Mouse (Mus musculus): ENCODE data around the gene Dst. TPM values are rescaled to one million over a fixed set of nuclear protein-coding genes. Genes with fewer than 3 reads are reported as not detected.

The Dst gene
- polyA plus RNA-seq, 1 experiment from 2014 or later = 35.2 TPM

DNA sequence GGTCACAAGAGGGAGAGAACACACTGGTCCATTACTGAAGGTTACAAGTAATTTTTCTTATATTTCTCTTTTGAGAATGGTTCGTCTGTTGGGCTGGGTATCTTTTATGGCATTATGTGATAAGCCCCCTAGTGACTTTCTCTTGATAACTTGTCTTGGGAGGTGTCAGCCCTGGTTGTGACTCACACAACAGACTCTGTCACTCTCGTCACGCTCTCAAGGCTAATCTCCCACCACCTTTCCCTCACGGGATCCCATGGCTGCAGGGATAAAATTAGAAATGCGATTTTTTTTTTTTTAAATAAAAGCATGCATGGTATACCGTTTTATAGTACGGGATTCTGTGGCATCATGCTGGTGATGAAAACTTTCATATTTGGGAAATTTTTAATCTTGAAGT is 375.5 kb downstream of the Dst start:
- no peak overlapping the region for H3K27ac ChIP-seq (replicated peaks)
- WGBS = 84% methylated on average over 7 of the region's 7 CpGs
- H3K4me3 ChIP-seq = no peak overlapping the region
- no peak overlapping the region for H3K4me2 ChIP-seq (replicated peaks)
- H3K4me1 ChIP-seq = no peaks in the 10 kb centered on the region
- no peak for ATAC-seq (replicated peaks)
- peaks cover 37% of the 10 kb centered on the region for H3K36me3 ChIP-seq
- H3K27me3 ChIP-seq = no peaks in the 10 kb centered on the region
- no peak overlapping the region for H3K9ac ChIP-seq (replicated peaks)
- H3K9me3 ChIP-seq = no peaks in the 10 kb centered on the region

DNA sequence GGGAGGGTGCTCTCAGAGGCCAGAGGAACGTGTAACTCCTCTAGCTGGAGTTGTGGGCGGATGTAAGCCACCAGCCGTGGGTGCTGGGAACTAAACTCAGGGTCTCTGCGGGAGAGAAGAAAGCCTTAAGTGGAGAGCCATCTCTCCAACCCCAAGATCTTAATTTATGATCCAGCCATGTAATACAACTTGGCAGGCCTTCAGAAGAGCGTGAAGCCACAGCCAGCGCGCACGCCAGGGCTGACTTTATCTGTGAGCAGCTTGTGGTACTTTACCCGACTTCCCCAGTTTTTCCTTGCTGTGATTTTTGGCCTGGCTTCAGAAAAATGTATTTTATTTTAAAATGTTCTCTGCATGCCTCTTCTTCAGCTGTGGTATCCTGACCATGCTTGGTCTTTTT is 377.0 kb downstream of the Dst start:
- WGBS = 86% methylated on average over 9 of the region's 9 CpGs
- H3K27ac ChIP-seq (replicated peaks) = no peak overlapping the region; the same call in 1 of the 2 replicates
- H3K4me2 ChIP-seq (replicated peaks) = no peak overlapping the region
- no peak overlapping the region for H3K4me3 ChIP-seq
- H3K9me3 ChIP-seq = no peaks in the 10 kb centered on the region
- H3K27me3 ChIP-seq = no peaks in the 10 kb centered on the region
- H3K4me1 ChIP-seq = no peaks in the 10 kb centered on the region
- H3K36me3 ChIP-seq = peaks cover 45% of the 10 kb centered on the region
- ATAC-seq (replicated peaks) = no peak
- H3K9ac ChIP-seq (replicated peaks) = no peak overlapping the region

DNA sequence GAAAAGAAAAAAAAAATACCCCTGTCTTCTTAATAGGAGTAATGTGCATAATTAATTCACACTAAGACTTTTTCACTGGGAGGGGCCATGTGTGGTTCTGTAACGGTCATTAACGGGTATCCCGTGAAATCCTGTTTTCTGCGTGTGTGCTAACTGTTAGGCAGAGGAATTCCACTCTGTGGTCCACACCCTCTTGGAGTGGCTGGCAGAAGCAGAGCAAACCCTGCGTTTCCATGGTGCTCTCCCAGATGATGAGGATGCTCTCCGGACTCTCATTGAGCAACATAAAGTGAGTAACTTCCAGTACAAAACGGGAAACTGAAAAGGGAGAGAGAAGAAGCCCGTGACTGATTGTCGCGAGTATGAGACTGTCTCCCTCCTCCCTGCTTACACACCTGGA is 379.7 kb downstream of the Dst start:
- WGBS = 83% methylated on average over 10 of the region's 10 CpGs
- no peak for ATAC-seq (replicated peaks)
- Histone ChIP-seq H3K27me3 (no peaks in the 10 kb centered on the region), H3K4me1 (no peaks in the 10 kb centered on the region), H3K36me3 (peaks cover 57% of the 10 kb centered on the region), H3K9me3 (no peaks in the 10 kb centered on the region), H3K4me2 (replicated peaks) (no peak overlapping the region), H3K4me3 (no peak overlapping the region), H3K27ac (replicated peaks) (no peak overlapping the region), H3K9ac (replicated peaks) (no peak overlapping the region)

DNA sequence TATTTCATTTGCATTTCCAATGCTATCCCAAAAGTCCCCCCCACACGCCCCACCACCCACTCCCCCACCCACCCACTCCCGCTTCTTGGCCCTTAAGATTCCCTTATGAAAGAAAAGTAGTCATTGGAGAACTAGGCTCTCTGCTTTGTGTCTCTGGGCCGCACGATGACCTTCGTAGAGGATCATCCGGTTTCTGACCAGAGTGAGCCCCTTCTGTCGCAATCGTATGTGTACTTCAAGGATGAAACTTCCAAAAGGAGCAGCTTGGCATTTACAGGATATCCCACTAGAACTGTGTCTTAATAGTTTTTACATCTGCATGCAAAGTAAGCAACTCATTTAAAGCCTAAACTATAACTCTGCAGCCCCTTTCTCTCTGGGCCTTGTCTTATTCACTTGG is 380.2 kb downstream of the Dst start:
- Histone ChIP-seq H3K4me3 (no peak overlapping the region), H3K4me1 (no peaks in the 10 kb centered on the region), H3K9ac (replicated peaks) (no peak overlapping the region), H3K27me3 (no peaks in the 10 kb centered on the region), H3K36me3 (peaks cover 59% of the 10 kb centered on the region), H3K4me2 (replicated peaks) (no peak overlapping the region), H3K27ac (replicated peaks) (no peak overlapping the region), H3K9me3 (no peaks in the 10 kb centered on the region)
- ATAC-seq (replicated peaks) = no peak
- 94% methylated on average over 8 of the region's 8 CpGs for WGBS

DNA sequence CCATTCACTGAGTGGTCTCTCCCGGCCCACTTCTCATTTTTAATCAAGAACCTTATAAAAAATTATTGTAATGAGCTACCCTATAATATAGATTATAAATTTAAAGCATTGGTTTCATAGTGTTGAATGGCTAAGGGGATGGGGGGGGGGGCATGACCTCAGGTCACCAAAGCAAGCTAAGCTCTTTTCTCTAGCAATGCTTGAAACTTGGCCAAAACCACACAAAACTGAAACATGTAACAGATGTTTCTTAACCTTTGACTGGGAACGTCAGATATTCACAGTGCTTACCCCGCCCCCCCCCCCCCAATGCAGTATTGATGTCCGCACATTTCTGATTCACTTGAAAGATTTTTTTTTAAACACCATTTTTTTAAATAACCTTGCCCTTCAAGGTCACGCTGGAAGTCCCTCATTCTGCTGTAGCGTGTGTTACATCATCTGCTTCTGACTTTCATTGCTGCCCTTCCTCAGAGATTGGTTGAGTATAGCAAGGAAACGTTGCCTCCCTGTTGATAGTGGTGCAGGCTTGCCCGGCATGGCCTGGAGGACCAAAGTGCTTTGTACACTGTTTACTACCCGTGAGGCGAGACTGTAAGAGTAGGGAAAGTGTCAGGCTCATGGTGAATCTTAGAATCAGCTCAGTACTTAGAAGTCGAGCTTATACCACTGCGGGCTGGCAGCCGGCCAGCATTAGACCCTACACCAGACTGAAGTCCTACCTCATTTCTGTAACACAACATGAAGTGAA is 380.9 kb downstream of the Dst start:
- Histone ChIP-seq H3K27ac (replicated peaks) (no peak overlapping the region), H3K27me3 (no peaks in the 10 kb centered on the region), H3K9ac (replicated peaks) (no peak overlapping the region), H3K4me1 (no peaks in the 10 kb centered on the region), H3K9me3 (no peaks in the 10 kb centered on the region), H3K4me2 (replicated peaks) (no peak overlapping the region), H3K36me3 (peaks cover 65% of the 10 kb centered on the region), H3K4me3 (no peak overlapping the region)
- 84% methylated on average over 13 of the region's 13 CpGs for WGBS
- ATAC-seq (replicated peaks) = no peak

DNA sequence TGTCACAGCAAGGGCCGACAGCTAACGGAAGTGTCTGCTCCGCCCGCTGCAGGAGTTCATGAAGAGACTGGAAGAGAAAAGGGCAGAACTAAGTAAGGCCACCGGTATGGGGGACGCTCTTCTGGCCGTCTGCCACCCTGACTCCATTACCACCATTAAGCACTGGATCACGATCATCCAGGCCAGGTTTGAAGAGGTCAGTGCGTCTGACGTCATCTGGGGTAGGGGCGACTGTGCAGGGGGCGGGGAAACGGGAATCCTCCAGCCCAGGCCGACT is 381.4 kb downstream of the Dst start:
- H3K36me3 ChIP-seq = peaks cover 64% of the 10 kb centered on the region
- no peak overlapping the region for H3K4me3 ChIP-seq
- no peaks in the 10 kb centered on the region for H3K9me3 ChIP-seq
- no peak for ATAC-seq (replicated peaks)
- no peak overlapping the region for H3K9ac ChIP-seq (replicated peaks)
- no peaks in the 10 kb centered on the region for H3K27me3 ChIP-seq
- no peak overlapping the region for H3K27ac ChIP-seq (replicated peaks)
- 87% methylated on average over 14 of the region's 14 CpGs for WGBS
- H3K4me2 ChIP-seq (replicated peaks) = no peak overlapping the region
- H3K4me1 ChIP-seq = no peaks in the 10 kb centered on the region

DNA sequence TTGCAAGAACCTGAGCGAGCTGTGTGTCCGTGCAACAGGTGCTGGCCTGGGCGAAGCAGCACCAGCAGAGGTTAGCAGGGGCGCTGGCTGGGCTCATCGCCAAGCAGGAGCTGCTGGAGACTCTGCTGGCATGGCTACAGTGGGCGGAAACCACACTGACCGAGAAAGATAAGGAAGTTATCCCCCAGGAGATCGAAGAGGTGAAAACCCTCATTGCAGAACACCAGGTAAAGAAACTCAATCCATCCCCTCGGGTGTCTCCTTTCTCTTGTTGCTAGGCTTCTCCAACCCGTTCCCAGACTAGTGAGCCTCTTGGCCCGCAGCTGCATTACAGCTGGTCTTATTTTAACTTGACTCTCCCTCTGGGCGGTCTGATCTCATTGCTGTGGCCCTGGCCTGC is 382.3 kb downstream of the Dst start:
- no peak for ATAC-seq (replicated peaks)
- Histone ChIP-seq H3K27me3 (no peaks in the 10 kb centered on the region), H3K4me2 (replicated peaks) (no peak overlapping the region), H3K4me1 (no peaks in the 10 kb centered on the region), H3K9me3 (no peaks in the 10 kb centered on the region), H3K4me3 (no peak overlapping the region), H3K27ac (replicated peaks) (no peak overlapping the region), H3K36me3 (peaks cover 66% of the 10 kb centered on the region), H3K9ac (replicated peaks) (no peak overlapping the region)
- WGBS = 94% methylated on average over 12 of the region's 12 CpGs

DNA sequence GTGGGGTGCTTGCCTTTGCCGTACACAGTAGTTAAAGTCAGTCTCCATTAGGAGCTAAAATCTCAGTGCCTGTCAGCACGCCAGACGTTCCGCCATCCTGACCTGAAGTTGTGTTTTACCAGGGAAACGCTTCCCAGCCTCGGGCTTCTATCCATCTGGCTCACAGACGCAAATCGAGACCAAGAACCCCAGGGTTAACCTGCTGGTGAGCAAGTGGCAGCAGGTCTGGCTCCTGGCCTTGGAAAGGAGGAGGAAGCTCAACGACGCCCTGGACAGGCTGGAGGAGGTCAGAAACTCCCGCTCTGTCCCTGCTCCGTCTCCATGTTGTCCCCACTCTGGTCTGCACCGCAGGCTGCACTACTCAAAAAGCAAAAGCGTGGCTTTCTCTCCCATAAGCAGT is 385.2 kb downstream of the Dst start:
- ATAC-seq (replicated peaks) = no peak
- Histone ChIP-seq H3K27ac (replicated peaks) (no peak overlapping the region), H3K9ac (replicated peaks) (no peak overlapping the region), H3K9me3 (no peaks in the 10 kb centered on the region), H3K4me1 (peaks cover 6% of the 10 kb centered on the region), H3K36me3 (peaks cover 69% of the 10 kb centered on the region), H3K4me3 (no peak overlapping the region), H3K4me2 (replicated peaks) (no peak overlapping the region), H3K27me3 (no peaks in the 10 kb centered on the region)
- 95% methylated on average over 14 of the region's 14 CpGs for WGBS

DNA sequence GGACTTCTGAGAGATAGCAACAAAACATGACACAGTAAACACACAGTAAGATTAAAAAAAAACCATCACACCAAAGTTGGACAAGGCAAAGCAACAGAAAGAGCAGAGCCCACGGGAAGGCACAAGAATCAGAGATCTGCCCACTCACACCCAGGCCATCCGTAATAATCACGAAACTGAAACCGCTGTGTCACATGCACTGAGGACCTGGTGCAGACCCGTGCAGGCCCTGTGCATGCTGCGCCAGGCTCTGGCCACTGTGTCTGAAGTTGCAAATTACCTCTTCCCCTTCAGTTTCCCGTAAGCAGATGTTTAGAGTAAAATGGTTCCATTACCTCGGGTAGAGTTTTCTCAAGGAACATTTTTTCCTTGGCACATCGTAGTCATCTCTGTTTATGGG is 389.6 kb downstream of the Dst start:
- H3K27me3 ChIP-seq = no peaks in the 10 kb centered on the region
- no peak overlapping the region for H3K4me2 ChIP-seq (replicated peaks)
- no peak for ATAC-seq (replicated peaks)
- H3K9me3 ChIP-seq = no peaks in the 10 kb centered on the region
- H3K27ac ChIP-seq (replicated peaks) = no peak overlapping the region
- no peak overlapping the region for H3K4me3 ChIP-seq
- 79% methylated on average over 9 of the region's 9 CpGs for WGBS
- H3K36me3 ChIP-seq = peaks cover 39% of the 10 kb centered on the region
- H3K4me1 ChIP-seq = peaks cover 23% of the 10 kb centered on the region
- H3K9ac ChIP-seq (replicated peaks) = no peak overlapping the region

DNA sequence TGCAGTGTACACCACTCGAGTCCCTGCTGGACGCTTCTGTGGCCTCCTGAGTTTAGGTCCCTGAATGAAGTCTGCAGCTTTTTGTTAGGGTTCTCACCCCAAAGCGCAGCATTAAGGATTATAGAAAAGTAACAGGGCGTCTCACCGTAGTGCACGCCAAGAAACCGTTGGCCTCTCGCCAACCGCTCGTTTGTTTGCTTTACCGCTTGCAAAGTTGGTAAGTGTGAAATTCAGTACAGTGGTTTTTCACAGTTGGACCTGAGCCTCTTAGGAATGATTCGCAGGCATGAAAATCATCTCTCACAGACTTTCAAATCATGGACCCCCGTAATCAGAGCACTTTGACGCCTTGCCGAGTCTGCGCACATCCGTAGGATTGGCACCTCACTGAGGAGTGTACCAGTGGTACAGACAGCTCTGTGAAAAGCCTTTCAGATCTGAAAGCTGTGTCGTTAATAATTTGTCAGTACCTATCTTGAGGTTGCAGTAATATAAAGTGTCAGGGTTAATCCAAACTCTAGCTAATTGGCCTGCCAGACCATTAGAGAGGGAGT is 390.7 kb downstream of the Dst start:
- 0 out of 2 replicates have a peak overlapping the region, but pooled peaks have one; percentile 5 for H3K27ac ChIP-seq (replicated peaks)
- H3K9me3 ChIP-seq = no peaks in the 10 kb centered on the region
- H3K36me3 ChIP-seq = peaks cover 38% of the 10 kb centered on the region
- H3K9ac ChIP-seq (replicated peaks) = no peak overlapping the region
- H3K27me3 ChIP-seq = no peaks in the 10 kb centered on the region
- ATAC-seq (replicated peaks) = peak; percentile 77
- no peak overlapping the region for H3K4me3 ChIP-seq
- H3K4me1 ChIP-seq = peaks cover 23% of the 10 kb centered on the region
- 22% methylated on average over 18 of the region's 18 CpGs for WGBS
- peak overlapping the region; percentile 15; the same call in 1 of the 2 replicates for H3K4me2 ChIP-seq (replicated peaks)

DNA sequence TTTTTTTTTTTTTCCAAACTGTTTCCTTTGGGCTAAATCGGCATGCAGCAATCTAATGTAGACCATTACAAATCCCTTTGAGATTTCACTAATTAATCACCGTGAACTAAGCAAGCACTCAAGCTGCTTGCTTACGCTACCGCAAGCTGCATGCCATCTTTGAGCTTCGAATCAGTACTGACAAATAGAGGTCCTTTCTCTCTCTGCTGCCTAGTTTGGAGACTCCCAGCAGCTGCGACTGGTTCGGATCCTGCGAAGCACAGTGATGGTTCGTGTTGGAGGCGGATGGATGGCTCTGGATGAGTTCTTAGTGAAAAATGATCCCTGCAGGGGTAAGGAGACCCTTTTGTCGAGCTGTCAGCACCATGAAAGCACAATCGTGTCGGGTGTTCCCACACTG is 391.5 kb downstream of the Dst start:
- Histone ChIP-seq H3K4me3 (no peak overlapping the region), H3K4me2 (replicated peaks) (no peak overlapping the region), H3K9me3 (no peaks in the 10 kb centered on the region), H3K4me1 (peaks cover 23% of the 10 kb centered on the region), H3K27me3 (no peaks in the 10 kb centered on the region), H3K27ac (replicated peaks) (no peak overlapping the region), H3K9ac (replicated peaks) (no peak overlapping the region), H3K36me3 (peaks cover 31% of the 10 kb centered on the region)
- WGBS = 24% methylated on average over 13 of the region's 13 CpGs
- ATAC-seq (replicated peaks) = no peak

DNA sequence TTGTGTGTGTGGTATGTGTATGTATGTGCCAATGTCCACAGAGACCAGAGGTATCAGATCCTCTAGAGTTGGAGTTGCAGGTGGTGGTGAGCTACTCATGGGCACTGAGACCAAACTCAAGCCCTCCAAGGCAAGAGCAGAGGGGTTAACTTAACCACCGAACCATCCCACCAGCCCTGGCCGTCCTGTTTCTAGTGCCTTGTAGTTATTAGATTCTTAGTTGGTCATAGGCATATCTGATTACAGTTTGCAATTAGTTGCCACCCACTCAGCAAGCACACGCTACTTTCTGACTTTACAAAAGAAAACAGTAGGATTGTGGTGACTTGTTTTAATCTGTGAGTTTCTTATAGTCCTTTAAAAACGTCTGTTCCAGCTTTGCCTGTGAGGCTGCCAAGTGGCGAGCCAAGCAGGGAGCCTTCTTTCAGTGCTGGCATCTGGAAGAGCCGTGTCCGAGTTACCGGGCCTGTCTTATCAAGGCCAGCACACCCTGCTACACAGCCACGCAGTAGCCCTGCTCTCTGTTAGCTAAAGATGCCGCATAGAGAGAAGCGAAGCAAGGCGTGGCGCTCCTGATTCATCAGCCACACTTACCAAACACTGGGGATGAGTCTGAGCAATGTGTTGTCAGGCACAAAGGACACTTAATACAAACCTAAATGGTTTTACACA is 392.4 kb downstream of the Dst start:
- Histone ChIP-seq H3K9me3 (no peaks in the 10 kb centered on the region), H3K27me3 (no peaks in the 10 kb centered on the region), H3K4me3 (no peak overlapping the region), H3K9ac (replicated peaks) (no peak overlapping the region), H3K4me2 (replicated peaks) (no peak overlapping the region), H3K4me1 (peaks cover 23% of the 10 kb centered on the region), H3K27ac (replicated peaks) (no peak overlapping the region), H3K36me3 (peaks cover 27% of the 10 kb centered on the region)
- WGBS = 67% methylated on average over 13 of the region's 13 CpGs
- ATAC-seq (replicated peaks) = no peak
